Comparison of ENCODE assay signal across 12 mouse cellular contexts in the genomic region with DNA sequence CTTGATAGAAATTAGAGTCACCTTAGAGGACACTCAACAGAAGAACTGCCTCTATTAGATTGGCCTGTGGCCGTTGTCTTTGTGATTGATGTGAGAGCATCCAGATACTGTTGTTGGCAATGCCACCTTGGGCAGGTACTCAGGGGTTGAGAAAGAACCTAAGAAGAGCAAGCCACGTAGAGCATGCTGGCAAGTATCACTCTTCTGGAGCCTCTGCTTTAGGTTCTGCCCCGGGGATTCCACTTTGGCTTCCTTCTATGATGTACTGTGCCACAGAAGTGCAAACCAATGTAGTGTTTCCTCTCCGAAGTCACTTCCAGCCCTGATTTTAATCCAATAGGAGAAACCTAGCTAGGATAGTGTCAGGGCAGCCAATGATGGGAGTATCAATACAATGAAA.
"Had no signal": no experiment of that assay in that cellular context is flagged by ENCODE, and none has a peak within 500 bp of the region (broad histone marks: within the 10 kb centered on the region; RNA-seq: fewer than 3 reads in every experiment).

No protein-coding gene starts in this region.

- DNase-seq: left cerebral cortex, postnatal 4 days; liver; liver, embryonic 13.5 days; liver, postnatal 0 days; lung, adult 18-20 months; lung, adult 2 months; lung, embryonic 14.5 days; lung, postnatal 10 days; lung, postnatal 14 days; lung, postnatal 36 days; lung, postnatal 4 days; midbrain, embryonic 14.5 days had no signal
